Mouse (Mus musculus): Measurements from ENCODE around the gene AF067061.
"Not testable (repeated sequence)": the region's sequence is repeated elsewhere in the genome, so short reads cannot be mapped to it uniquely, and the experiment has no call there.

DNA sequence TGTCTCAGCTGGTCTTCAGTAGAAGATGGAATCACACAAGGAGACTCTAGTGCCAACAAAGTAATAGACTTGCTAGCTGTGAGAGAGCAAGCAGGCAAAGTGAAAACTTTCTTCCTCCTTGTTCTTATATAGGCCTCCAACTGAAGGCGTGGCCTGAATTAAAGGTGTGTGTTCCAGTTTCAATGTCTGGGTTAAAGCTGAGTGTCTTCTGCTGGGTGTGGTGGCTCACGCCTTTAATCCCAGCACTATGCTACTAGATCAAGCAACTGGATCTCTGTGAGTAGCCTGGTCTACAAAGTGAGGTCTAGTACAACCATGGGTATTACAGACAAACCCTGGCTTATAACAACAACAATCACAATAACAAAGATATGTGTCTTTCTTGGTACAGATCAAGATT, 47.1 kb upstream of the AF067061 start, which contains the start of gene Gm21762:
- TF ChIP-seq CTCF (conservative IDR thresholded peaks at IDR 0.05; ENCODE audit: low read length); NANOG (IDR thresholded peaks at IDR 0.05; ENCODE audit: borderline replicate concordance, low read length): not testable (repeated sequence)
